Mouse (Mus musculus): Measurements from ENCODE around the gene Zfp653. TPM values are rescaled to one million over a fixed set of nuclear protein-coding genes. Genes with fewer than 3 reads are reported as not detected.
A peak's percentile ranks its signal among the peaks of the same experiment; 100 is the strongest.
"Not testable (repeated sequence)": the region's sequence is repeated elsewhere in the genome, so short reads cannot be mapped to it uniquely, and the experiment has no call there.

Zfp653 gene
- total RNA-seq, 2 experiments from 2014 or later: 4.0 to 4.3 TPM

GRCm38 (mm10) chr9:22075778-22076177, 4.6 kb upstream of the Zfp653 start:
- intact Hi-C loops (cut with DNase I): loop anchor here (10.0 kb wide), 1 partner anchor 149 kb away; the partner anchor contains the start of gene Zfp809
- not testable (repeated sequence) for DNase-seq (ENCODE audit: low spot score)

- intact Hi-C loops (cut with DNase I): loop anchor here (10.0 kb wide), 1 partner anchor 153 kb away; the partner anchor contains the start of gene Zfp809
- no peak for DNase-seq (ENCODE audit: low spot score)
These were observed 1.1 kb upstream of the Zfp653 start for GRCm38 (mm10) chr9:22072276-22072675.

GRCm38 (mm10) chr9:22069881-22070553, 1.2 kb downstream of the Zfp653 start:
- intact Hi-C loops (cut with DNase I): loop anchor here (2.0 to 10.0 kb wide), 3 partner anchors 73 to 337 kb away; partner anchors contain the start of gene Zfp809
- DNase-seq (ENCODE audit: low spot score): no peak

- DNase-seq (ENCODE audit: low spot score): no peak
- intact Hi-C loops (cut with DNase I): no loop called here
These were observed 4.0 kb downstream of the Zfp653 start for GRCm38 (mm10) chr9:22067195-22067594.

GRCm38 (mm10) chr9:22066433-22066832, 4.7 kb downstream of the Zfp653 start:
- no peak for DNase-seq (ENCODE audit: low spot score)
- intact Hi-C loops (cut with DNase I): no loop called here

GRCm38 (mm10) chr9:22065642-22066041, 5.5 kb downstream of the Zfp653 start:
- no peak for DNase-seq (ENCODE audit: low spot score)
- intact Hi-C loops (cut with DNase I): no loop called here

- no peak for DNase-seq (ENCODE audit: low spot score)
- intact Hi-C loops (cut with DNase I): no loop called here
These were observed 6.8 kb downstream of the Zfp653 start for GRCm38 (mm10) chr9:22064341-22064740.

- no peak for DNase-seq (ENCODE audit: low spot score)
- intact Hi-C loops (cut with DNase I): no loop called here
These were observed 9.8 kb downstream of the Zfp653 start for GRCm38 (mm10) chr9:22061339-22061738.

GRCm38 (mm10) chr9:22058011-22058424, 13.2 kb downstream of the Zfp653 start:
- intact Hi-C loops (cut with DNase I): no loop called here
- DNase-seq (ENCODE audit: low spot score): peak; percentile 38

GRCm38 (mm10) chr9:22057031-22057517, 14.1 kb downstream of the Zfp653 start:
- intact Hi-C loops (cut with DNase I): no loop called here

GRCm38 (mm10) chr9:22056303-22056910, 14.8 kb downstream of the Zfp653 start:
- intact Hi-C loops (cut with DNase I): no loop called here
- DNase-seq (ENCODE audit: low spot score): no peak

More at GRCm38 (mm10) chr9:22057031-22057517, 14.1 kb downstream of the Zfp653 start:
- no peak for DNase-seq (ENCODE audit: low spot score)

- no peak for DNase-seq (ENCODE audit: low spot score)
- intact Hi-C loops (cut with DNase I): no loop called here
These were observed 15.5 kb downstream of the Zfp653 start for GRCm38 (mm10) chr9:22055713-22056112.

- no peak for DNase-seq (ENCODE audit: low spot score)
- intact Hi-C loops (cut with DNase I): no loop called here
These were observed 16.6 kb downstream of the Zfp653 start for GRCm38 (mm10) chr9:22054411-22055076.

- intact Hi-C loops (cut with DNase I): no loop called here
- DNase-seq (ENCODE audit: low spot score): no peak
These were observed 17.5 kb downstream of the Zfp653 start for GRCm38 (mm10) chr9:22053657-22054056.

- intact Hi-C loops (cut with DNase I): no loop called here
- no peak for DNase-seq (ENCODE audit: low spot score)
These were observed 19.3 kb downstream of the Zfp653 start, which contains the start of gene Elavl3 for GRCm38 (mm10) chr9:22051958-22052254. TSS of gene Elavl3 (minus strand) at chr9:22052023.

- no peak for DNase-seq (ENCODE audit: low spot score)
- intact Hi-C loops (cut with DNase I): no loop called here
These were observed 19.8 kb downstream of the Zfp653 start for GRCm38 (mm10) chr9:22051161-22051957.

- intact Hi-C loops (cut with DNase I): no loop called here
- DNase-seq (ENCODE audit: low spot score): no peak
These were observed 20.8 kb downstream of the Zfp653 start for GRCm38 (mm10) chr9:22050351-22050889.

- intact Hi-C loops (cut with DNase I): no loop called here
- DNase-seq (ENCODE audit: low spot score): no peak
These were observed 21.4 kb downstream of the Zfp653 start for GRCm38 (mm10) chr9:22049721-22050270.

- no peak for DNase-seq (ENCODE audit: low spot score)
These were observed 21.9 kb downstream of the Zfp653 start for GRCm38 (mm10) chr9:22049315-22049714.

More at GRCm38 (mm10) chr9:22049315-22049714, 21.9 kb downstream of the Zfp653 start:
- intact Hi-C loops (cut with DNase I): no loop called here

Data from heart, postnatal 25 days (tissue).